ENCODE assay signal across 10 mouse cellular contexts in genomic region chr16:77236021-77236420, GRCm38 (mm10).
DNase-seq lines count a peak whose midpoint lies in the region; ATAC-seq and TF ChIP-seq lines count a peak whose summit lies in the region.
"Had no signal": no experiment of that assay in that cellular context is flagged by ENCODE, and none has a peak within 500 bp of the region (broad histone marks: within the 10 kb centered on the region; RNA-seq: fewer than 3 reads in every experiment).

No protein-coding gene starts in this region.

- 69% methylated on average over 4 of the region's 4 CpGs for WGBS in hindbrain, embryonic 11.5 days
- 91% methylated on average over 4 of the region's 4 CpGs for WGBS in midbrain, embryonic 10.5 days

- no peaks in the 10 kb centered on the region for H3K36me3 ChIP-seq in hindbrain, embryonic 11.5 days (ENCODE audit: control insufficient read depth, insufficient read depth, low read length)
- no peaks in the 10 kb centered on the region for H3K36me3 ChIP-seq in midbrain, embryonic 10.5 days
- H3K36me3 ChIP-seq: heart, embryonic 15.5 days; liver, embryonic 13.5 days had no signal

- DNase-seq in brain, embryonic 14.5 days (ENCODE audit: low read depth): peak; percentile 96
- DNase-seq in cerebellum, postnatal 25 days: peak; percentile 69 to 70
- peak; percentile 34 for DNase-seq in hindbrain, embryonic 11.5 days (ENCODE audit: low spot score)
- DNase-seq in midbrain, embryonic 10.5 days (ENCODE audit: low spot score): no peak
- DNase-seq in heart, postnatal 36 days: no peak
- no peak for DNase-seq in gastrocnemius, postnatal 14 days
- no peak for DNase-seq in yolk sac, embryonic 10.5 days (ENCODE audit: low spot score)
- no peak for DNase-seq in adrenal gland, postnatal 36 days
- DNase-seq: liver, embryonic 13.5 days had no signal

- TF ChIP-seq CTCF in brain, embryonic 14.5 days (IDR thresholded peaks at IDR 0.05; ENCODE audit: borderline replicate concordance, extremely low read depth, insufficient read depth, insufficient read length): no peak

- no peaks in the 10 kb centered on the region for H3K9me3 ChIP-seq in hindbrain, embryonic 11.5 days (ENCODE audit: control insufficient read depth, low read length)
- no peaks in the 10 kb centered on the region for H3K9me3 ChIP-seq in midbrain, embryonic 10.5 days (replicated peaks)
- H3K9me3 ChIP-seq: heart, embryonic 15.5 days; liver, embryonic 13.5 days had no signal

- H3K4me3 ChIP-seq in hindbrain, embryonic 11.5 days (ENCODE audit: low read depth, low read length): no peak overlapping the region
- H3K4me3 ChIP-seq in midbrain, embryonic 10.5 days: no peak overlapping the region; the same call in 1 of the 2 replicates
- H3K4me3 ChIP-seq: liver, embryonic 13.5 days had no signal

- no peaks in the 10 kb centered on the region for H3K4me1 ChIP-seq in hindbrain, embryonic 11.5 days (replicated peaks; ENCODE audit: control insufficient read depth, insufficient read depth, low read length)
- peaks cover 42% of the 10 kb centered on the region for H3K4me1 ChIP-seq in midbrain, embryonic 10.5 days
- H3K4me1 ChIP-seq: liver, embryonic 13.5 days had no signal

- H3K27ac ChIP-seq in hindbrain, embryonic 11.5 days (ENCODE audit: low read depth, low read length): peak overlapping the region; percentile 82
- peak overlapping the region; percentile 67 for H3K27ac ChIP-seq in midbrain, embryonic 10.5 days (replicated peaks)
- H3K27ac ChIP-seq: liver, embryonic 13.5 days had no signal

- TF ChIP-seq POLR2A in brain, embryonic 14.5 days (IDR thresholded peaks at IDR 0.05; ENCODE audit: borderline replicate concordance, extremely low read depth, insufficient read depth, insufficient read length, poor library complexity, severe bottlenecking): peak; percentile 9; the same call in 1 of the 2 replicates

- no peaks in the 10 kb centered on the region for H3K27me3 ChIP-seq in hindbrain, embryonic 11.5 days (ENCODE audit: control insufficient read depth, insufficient read depth, low read length)
- H3K27me3 ChIP-seq in midbrain, embryonic 10.5 days (ENCODE audit: low read depth, poor library complexity, severe bottlenecking): no peaks in the 10 kb centered on the region
- H3K27me3 ChIP-seq: heart, embryonic 15.5 days; liver, embryonic 13.5 days had no signal

- peak overlapping the region; percentile 11; the same call in 1 of the 2 replicates for H3K4me2 ChIP-seq in hindbrain, embryonic 11.5 days (replicated peaks; ENCODE audit: low read depth, low read length)
- H3K4me2 ChIP-seq: liver, embryonic 13.5 days had no signal

- H3K9ac ChIP-seq in hindbrain, embryonic 11.5 days (ENCODE audit: low read depth, low read length): no peak overlapping the region
- H3K9ac ChIP-seq: liver, embryonic 13.5 days had no signal

- intact Hi-C loops in heart, postnatal 36 days (cut with DNase I): no loop called here
- intact Hi-C loops in gastrocnemius, postnatal 14 days (cut with DNase I; ENCODE audit: low total_unique reads): no loop called here

- ATAC-seq in hindbrain, embryonic 11.5 days (ENCODE audit: low FRiP score): peak; percentile 81

Comparison
In these comparisons a context has a peak if more than half of its experiments do, and no peak if none do; other contexts are left out.
1. DNase-seq: peak in brain, embryonic 14.5 days (single experiment), cerebellum, postnatal 25 days (2 of 2) and hindbrain, embryonic 11.5 days (single experiment); none in midbrain, embryonic 10.5 days (single experiment), heart, postnatal 36 days (0 of 2), gastrocnemius, postnatal 14 days (single experiment), yolk sac, embryonic 10.5 days (single experiment) and adrenal gland, postnatal 36 days (0 of 2).